Mouse (Mus musculus) kidney, postnatal 14 days (tissue): ENCODE measurements around the gene Ptpra.

Experiments used
- DNase-seq: peaks from one replicate; pipeline ENCODE4 v3.0.0; 2022; ENCODE audit warnings: mixed read lengths

Ptpra gene

GRCm38 (mm10) chr2:130449794-130450433, at the start of gene Ptpra:
Ptpra (plus strand) TSS chr2:130450278.
- peak; percentile 93 for DNase-seq

DNA sequence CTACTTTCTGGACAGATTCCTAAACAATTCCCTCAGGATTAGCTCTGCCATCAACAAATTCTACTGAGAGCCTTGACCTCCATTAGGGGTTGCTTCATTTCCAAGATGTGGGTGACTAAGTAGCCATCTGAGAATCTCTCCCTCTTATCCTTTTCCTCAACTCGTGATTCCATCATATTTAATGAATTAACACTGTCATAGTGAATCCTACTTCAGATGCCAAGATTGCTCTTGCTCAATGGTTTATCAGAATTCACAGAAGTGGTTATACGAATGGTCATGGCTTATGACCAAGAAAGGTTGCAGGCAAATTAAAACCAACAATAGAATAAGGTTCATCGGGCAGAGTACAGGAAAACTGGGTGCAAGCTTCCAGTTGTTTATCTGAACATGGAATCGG, 48.2 kb upstream of the Ptpra start:
- no peak for DNase-seq

DNA sequence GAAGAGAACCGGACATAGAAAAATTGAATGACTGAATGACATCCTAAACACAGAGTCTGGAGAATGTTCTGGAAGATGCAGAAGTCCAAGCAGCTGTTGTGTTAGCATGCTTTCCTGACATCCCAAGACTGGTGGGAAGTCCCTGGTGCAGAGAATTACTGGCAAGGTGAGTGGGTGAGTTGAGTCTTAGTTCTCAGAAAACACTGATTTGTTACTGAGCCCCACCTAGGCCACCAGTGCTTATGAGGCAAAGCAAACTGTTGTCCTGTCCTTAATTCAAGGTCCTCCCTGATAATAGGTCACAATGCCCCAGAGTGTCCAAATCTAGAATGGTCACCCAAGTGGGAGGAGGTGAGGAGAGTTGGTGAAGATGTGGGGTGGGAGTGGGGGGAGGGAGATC, 45.1 kb upstream of the Ptpra start, which contains the start of the genes Gm28372 and 1700020A23Rik:
Gm28372 (plus strand) TSS at position 301 of the 400 bp plus-strand sequence.
1700020A23Rik (plus strand) TSS at position 321 of the 400 bp plus-strand sequence.
- DNase-seq, result no peak

DNA sequence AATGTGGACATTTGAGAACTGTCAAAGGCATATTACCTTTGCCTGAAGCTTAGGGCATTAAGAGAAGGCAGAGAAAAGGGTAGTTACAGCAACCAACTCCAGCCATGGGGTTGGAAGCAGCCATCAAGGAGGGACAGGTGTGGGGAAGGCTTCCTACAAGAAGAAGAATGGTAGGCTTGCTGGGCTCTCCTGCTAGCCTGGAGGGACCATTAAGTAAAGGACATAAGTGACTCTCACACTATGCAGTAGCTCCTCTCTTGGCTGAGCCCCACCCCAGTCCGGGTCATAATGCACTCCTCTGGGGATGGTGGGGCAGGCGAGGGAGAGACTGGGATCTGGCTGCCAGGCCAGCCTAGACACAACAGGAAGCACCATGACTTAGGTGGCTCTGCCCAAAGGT, 43.9 kb upstream of the Ptpra start, which contains the start of gene Tmem239:
Tmem239 (plus strand) TSS at position 301 of the 400 bp plus-strand sequence.
- DNase-seq, result no peak

DNA sequence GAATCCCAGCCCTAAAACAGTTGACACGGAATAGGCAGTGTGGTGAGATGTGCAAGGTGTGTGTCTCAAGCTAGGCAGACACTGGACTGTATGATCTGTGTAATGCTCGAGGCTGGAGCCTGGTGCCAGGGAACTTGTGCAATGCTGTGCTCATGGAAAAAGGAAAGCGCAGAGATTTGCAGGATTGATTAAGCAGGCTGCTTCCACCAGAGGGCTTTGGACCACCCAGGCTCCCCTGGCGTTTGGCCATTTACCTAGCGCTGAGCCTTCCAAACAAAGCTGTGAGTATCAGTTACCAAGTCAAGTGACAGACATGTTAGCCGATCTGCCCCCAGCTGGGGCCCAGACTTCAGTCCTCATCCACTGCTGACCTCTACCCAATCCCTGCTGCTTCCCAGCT, 41.9 kb upstream of the Ptpra start:
- no peak for DNase-seq

- DNase-seq, result peak; percentile 86
Observed at GRCm38 (mm10) chr2:130411558-130412495, 38.3 kb upstream of the Ptpra start.

DNA sequence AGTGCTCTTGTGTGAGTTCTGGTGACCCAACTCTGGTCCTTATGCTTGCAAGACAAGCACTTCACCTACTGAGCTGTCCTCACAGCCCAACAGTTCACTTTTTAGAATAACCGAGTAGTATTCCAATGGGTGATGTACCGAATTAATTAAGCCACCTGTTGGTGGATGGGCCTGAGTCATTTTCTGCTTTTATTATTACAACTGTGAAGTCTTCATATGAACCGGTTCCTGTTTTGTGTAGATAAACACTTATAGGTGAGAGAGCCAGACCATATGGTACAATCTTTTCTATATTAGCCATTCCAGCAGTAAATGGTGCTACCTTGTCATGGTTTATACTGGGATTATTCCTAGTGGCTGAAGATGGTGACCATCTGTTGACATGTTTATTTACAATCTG, 37.3 kb upstream of the Ptpra start:
- no peak for DNase-seq

- DNase-seq, result no peak
Observed at GRCm38 (mm10) chr2:130414094-130414856, 35.8 kb upstream of the Ptpra start.

GRCm38 (mm10) chr2:130421781-130422620, 28.1 kb upstream of the Ptpra start:
- no peak for DNase-seq

GRCm38 (mm10) chr2:130423397-130424125, 26.5 kb upstream of the Ptpra start:
- DNase-seq, result peak; percentile 85

- peak; percentile 95 for DNase-seq
Observed at GRCm38 (mm10) chr2:130424126-130424853, 25.8 kb upstream of the Ptpra start, which contains the start of the genes Vps16 and Pced1a. Vps16 (plus strand) TSS chr2:130424339. Pced1a (minus strand) TSS chr2:130424701.

DNA sequence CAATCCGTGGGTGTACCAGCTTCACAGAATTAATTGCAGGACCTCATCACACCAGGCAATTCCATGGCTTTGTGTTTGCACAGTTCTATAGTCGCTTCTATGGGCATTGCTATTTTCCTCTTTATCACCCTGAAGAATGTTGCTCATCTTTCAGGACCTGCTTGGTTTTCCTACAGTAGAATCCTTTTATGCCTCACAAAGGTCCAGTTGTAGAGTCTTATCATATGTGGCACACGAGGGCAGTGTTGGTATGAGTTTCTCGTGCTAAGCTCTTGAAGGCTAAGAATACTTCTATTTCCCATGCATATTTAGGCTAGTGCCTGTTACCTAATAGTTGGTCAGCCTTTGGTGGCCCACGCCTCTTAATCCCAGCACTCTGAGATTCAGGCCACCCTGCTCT, 25.0 kb upstream of the Ptpra start:
- no peak for DNase-seq

DNA sequence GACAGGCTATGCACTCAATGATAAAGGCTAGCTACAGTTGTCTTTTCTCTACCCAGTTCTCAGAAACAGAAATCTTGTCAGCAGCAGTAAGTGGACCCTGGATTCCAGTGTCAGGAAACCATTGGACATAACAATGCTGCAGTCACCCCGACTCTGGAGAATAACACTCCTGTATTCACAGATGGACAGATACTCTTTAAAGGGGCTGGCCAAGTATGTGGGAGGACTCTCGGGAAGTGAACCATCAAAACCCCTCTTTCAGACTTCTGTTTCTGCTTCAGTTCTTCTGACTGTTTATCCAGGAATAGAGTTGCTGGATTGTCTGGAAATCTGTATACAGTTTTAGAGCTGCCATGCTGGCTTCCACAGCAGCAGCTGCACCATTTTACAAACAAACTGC, 20.2 kb upstream of the Ptpra start:
- DNase-seq, result no peak

- DNase-seq, result no peak
Observed at GRCm38 (mm10) chr2:130430484-130430883, 19.6 kb upstream of the Ptpra start.

DNA sequence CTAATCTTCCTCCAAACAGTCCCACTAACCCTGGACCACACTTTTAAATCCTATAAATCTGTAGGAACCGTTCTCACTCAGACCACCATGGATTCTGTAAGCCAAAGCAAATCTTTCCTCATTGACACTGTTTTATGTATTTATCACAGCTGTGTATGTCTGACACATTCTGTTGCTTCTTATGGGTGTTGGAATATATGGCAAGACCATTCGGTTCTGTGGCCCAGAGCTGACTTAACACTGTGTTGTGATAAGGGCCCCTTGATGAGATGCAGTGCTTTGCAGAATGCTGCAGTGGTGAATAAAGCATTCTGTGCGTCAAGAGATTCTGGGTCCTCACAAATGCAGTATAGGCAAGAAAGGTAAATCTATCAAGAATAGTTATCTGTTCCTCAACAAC, 17.9 kb upstream of the Ptpra start:
- DNase-seq, result no peak

DNA sequence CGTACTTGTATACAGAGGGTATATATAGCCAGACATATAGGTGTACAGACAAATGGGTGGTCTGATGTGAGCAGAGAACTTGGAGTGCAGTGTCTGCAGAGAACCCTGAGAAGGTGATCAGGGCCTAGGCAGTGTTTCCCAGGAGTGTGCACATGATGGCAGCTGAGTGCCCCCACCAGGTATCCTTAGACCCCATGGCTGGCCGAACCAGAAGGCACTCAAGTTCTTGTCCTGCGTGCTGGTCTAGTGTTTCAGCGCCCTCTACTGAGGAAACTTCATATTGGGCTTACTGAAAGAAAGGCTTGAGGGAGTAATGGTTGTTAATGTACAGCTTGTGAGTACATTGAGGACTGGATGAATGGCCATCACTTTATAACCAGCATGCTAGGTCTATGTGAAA, 16.9 kb upstream of the Ptpra start:
- DNase-seq, result peak; percentile 60

DNA sequence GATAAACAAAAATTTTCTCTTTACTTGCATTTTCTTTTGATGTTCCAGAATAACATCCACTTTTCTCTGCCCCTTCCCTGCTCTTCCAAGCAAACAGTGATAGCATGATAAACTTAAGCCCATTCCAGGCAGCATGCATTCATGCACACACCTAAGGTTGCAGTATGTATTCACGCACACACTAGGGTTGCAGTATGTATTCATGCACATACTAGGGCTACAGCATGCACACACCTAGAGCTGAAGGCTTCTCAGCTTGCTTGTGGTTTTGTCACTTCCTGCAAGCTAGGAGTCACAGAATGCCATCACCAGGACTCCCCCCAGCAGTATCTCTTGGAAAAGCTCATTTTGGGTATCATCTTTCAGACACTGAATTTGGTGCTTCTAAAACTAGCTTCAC, 13.3 kb upstream of the Ptpra start:
- no peak for DNase-seq

DNA sequence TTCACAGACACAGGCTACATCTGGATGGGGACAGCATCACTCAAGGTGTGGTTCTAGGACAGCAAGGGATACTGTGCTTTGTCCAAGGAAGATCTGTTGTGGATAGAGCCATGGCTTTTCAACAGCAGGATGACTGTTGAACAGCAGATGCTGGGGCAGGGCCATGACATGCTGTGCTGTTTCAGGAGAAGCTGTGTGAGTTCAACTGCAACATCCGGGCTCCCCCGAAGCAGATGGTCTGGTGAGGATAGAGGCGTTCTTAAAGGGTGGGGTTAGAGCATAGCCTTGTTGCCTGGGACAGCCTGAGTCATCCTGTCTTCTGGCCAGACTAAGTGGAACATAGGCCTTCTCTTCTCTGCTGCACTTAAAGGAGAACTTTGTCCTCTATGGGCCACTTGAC, 11.2 kb upstream of the Ptpra start:
- no peak for DNase-seq

- DNase-seq, result no peak
Observed at GRCm38 (mm10) chr2:130439840-130440480, 10.1 kb upstream of the Ptpra start.

- no peak for DNase-seq
Observed at GRCm38 (mm10) chr2:130442162-130442561, 7.9 kb upstream of the Ptpra start.
